Mouse (Mus musculus) layer of hippocampus, adult 11-12 months (tissue): Measurements from ENCODE around the gene Ccdc85b.

Experiments
- DNase-seq: peaks from one replicate; pipeline ENCODE4 v3.0.0; 2022; ENCODE audit warnings: low spot score

Ccdc85b gene

DNA sequence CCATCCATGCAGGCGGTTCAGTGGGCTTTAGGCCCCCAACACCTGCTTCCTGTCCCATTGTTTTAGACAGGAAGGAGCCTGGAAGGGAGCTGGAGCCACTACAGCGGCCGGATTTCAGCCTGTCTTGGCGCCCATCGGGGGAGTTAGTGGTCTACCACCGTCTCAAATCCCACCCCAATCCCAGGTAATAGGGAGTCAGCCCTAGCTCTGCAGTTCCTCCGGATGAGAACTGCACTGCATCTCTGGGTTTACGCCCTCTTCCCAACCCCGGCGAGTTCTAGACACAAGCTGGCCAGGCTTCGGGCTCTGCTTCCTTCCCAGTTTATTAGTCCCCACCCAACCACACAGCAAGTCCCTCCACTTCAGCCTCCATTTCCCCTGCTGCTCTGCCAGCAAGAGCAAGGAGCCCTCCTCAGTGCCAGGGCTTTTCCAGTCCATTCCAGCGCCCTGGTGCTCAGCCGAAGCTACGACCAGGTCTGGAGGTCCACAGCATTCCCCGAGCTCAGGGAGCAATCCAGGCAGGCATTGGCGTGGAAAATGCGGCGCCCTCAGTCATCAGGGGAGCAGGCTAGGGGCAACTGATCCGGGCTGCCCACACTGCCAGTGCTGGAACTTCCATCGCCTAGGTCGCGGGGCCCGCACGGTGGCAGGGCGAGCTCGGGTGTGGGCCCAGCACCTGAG is 1.3 kb downstream of the Ccdc85b start:
- no peak for DNase-seq

DNA sequence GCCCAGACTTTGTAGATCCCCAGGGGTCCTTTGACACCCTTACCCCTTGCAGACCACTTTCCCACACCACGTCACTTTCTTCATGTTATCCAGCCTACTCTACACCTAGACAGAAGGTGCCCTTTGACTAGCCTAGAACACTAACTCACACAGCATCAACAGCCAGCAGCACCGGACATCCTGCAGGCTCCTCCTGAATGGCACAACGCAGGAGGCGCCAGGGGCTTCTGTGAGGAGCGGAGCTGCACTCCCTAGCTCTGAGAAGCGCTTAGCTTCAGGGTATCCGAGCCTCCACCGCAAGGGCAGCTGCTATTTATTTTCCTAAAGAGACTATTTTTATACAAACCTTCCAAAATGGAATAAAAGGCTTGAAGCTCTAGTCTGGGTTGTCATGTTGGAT is 2.1 kb downstream of the Ccdc85b start:
- no peak for DNase-seq

DNA sequence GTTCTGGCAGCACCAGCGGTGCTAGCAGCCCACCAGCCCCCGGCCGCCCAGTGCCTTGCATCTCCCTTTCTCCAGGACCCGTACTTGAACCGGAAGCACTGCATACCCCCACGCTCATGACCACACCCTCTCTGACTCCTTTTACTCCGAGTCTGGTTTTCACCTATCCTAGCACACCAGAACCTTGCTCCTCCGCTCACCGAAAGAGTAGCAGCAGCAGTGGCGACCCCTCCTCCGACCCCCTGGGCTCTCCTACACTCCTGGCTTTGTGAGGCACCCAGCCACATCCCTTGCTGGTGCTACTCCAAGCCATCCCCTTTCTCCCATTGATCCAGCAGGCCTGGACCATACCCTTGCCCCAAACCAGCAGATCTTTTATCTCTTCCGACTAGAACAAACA is 2.7 kb downstream of the Ccdc85b start:
- DNase-seq: no peak

DNA sequence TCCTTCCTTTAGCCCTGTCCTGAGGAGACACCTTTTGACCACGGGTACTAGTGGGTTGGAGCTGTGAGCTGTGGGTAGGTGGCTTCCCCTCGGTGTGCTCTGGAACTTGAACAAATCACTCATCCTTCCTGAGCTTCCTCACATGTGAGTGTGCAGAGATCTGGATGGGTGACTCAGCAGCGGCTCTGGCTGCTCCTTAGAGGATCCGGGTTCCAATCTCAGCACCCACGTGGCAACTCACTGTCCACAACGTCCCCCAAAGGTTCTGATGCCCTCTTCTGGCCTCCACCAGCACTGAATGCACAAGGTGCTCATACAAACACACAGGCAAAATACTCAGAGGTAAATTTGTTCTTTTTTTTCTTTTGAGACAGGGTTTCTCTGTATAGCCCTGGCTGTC is 5.9 kb downstream of the Ccdc85b start:
- no peak for DNase-seq

DNA sequence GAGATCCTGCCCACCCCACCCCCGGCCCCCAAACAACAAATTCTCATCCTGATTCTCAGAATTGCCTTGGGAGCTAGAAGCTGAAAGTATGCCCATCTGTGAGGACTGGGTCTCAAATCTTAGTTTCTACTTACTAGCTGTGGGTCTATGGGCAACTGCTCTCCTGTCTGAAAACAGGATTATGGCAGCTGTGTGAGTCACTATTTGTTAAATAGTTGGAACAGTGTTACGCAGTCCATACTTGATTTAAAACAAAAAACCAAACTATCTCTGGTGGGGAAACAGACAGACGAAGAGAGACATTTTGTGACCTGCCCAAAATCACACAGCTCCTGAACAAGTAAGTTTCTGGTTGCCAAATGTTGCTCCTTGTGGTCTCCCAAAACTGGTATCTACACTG is 8.0 kb downstream of the Ccdc85b start:
- no peak for DNase-seq

DNA sequence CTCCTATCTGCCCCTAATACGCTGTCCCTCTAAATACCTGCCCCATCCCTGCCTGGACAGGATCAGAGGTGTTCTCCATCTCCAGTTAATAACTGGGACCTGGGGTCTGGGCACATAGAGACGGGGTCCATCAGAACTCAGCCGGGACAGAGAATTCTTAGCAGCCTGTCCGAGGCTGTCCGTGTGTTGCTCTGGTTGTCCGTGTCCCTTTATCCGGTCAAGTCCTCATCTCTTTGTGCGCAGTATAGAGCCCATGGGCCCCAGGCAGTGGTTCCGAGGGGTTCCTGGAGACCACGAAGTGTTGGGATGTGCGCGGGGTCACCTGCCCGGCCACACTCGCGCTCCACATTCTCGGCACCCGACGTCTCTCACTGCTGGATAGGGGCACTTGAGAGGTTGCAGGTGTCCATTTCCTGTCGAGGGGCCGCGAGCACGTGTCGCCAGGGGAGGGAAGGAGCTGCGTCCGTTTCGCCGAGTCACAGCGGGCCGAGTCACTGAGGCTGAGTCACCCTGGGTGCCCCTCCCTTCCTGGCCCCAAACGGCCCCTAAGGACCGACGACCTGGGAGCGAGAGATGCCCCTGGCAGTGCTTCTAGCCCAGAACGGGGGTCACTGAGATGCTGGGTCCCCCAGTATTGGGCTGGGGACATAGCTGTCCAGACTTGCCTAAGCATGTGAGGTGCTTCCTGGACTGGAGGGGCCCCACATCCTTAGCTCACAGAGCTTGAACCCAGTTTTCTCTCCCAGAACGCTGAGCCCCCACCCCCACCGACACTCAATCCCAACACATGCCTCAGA is 9.1 kb downstream of the Ccdc85b start:
- DNase-seq: no peak

DNA sequence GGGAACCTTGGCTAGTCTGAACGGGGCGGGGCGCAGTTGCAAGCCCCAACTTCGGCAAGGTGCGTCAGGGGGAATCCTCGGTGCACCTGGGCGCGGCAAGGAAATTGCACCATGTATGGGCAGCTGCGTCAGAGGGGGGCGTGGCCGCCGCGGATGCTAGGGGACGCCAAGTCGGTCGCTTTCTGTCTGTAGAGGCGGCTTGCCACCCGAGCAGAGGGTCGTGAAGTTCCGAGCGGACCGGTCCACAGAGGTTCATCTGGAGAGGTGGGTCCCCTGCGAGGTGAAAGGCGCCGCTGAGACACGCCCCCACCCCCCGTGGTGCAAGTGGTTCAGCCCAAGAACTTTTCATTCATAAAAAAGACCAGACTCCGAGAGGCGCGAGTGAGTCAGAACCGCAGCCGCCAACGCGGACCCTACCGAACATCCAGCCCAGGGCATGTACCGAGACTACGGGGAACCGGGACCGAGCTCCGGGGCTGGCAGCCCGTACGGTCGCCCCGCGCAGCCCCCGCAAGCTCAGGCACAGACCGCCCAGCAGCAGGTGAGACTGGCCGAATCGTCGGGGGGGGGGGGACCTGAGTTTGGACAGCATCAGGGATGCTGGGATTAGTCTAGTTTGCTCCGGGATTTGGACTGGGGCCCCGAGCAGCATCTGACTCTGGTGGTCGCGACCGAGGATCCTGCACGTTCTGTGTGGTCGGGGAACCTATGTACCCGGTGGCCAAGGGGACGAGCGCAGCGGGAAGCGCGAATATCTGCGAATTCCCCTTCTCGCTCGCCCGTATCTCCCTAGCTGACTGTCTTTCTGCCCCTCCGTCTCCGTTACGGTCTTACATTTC is 10.0 kb downstream of the Ccdc85b start, which contains the start of gene Fosl1:
Fosl1 (plus strand) TSS at position 33 of the 839 bp plus-strand sequence.
- peak; percentile 70 for DNase-seq

DNA sequence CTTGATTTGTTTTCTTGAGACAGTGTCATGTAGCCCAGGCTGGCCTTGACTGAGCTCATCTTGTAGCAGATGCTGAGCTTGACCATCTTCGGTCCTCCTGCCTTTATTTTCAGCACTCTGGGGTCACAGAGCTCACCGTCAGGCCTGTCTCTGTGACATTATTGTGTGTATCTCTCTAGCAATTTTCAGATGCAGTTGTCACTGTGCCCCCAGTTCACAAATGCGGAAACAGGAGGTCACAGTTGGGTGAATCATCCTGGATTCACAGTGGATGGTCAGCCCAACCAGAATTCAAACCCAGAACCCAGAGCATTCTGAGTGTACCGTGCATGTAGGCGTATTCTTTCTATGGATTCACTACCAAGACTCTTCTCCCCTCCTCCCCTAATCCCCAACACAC is 11.9 kb downstream of the Ccdc85b start:
- DNase-seq: no peak

DNA sequence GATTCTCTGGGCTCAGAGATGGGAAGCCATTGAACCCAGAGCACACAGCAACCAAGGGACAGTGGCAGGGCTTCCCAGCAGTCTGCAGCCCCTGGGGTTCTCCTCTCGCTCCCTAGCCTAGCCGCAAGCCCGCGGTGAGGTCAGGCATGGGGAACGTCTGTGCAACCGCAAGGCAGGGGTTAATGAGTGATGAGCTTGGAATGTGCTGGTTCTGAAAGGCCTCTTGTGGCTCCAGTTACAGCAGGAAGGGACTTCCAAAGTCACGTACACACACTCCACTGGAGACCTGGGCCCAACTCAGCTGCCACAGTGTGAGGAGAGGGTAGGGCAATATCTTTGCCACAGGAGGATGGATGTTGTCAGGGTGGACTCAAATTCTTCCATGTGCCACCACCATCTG is 12.7 kb downstream of the Ccdc85b start:
- DNase-seq: no peak

DNA sequence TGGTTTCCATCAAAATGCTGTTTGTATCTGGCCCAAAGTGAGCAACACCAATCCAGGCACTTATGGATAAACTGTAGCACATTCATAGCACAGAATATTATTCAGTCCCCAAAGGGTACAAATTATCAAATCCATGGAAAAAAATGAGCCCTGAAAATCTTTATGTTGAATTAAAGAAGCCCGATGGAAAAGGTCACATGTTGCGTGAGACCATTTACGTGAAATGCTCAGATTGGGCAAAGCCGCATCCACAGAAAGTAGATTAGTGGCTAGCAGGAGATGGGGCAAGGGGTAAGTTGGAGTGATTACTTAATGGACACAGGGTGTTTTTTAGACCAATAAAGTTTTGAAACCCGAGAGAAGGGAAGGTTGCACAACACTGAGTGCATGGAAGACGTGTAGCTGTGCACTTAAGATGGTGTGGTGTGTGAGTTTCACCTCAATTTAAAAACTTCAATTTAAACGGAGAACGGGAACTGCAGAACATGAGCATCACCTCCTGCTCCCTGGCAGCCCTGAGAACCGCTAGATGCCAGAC is 13.3 kb downstream of the Ccdc85b start:
- no peak for DNase-seq

DNA sequence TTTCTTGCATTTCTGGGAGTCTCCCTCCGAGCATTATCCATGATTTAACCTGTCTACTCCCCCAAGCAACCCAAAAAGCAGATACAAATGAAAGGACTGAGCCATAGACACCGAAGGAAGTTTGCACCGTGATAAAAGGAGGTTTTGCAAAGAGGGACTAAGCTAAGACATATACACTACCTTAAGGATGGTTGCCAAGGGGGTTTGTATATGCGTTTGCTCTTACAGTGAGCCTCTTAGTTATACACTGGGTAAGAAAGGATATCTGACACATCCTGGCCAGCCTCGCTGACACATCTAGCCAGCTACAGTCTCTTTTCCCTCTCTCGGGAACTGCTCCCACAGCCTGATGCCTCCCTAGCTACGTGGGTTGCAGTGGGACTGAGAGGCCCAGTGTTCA is 23.7 kb downstream of the Ccdc85b start:
- no peak for DNase-seq

DNA sequence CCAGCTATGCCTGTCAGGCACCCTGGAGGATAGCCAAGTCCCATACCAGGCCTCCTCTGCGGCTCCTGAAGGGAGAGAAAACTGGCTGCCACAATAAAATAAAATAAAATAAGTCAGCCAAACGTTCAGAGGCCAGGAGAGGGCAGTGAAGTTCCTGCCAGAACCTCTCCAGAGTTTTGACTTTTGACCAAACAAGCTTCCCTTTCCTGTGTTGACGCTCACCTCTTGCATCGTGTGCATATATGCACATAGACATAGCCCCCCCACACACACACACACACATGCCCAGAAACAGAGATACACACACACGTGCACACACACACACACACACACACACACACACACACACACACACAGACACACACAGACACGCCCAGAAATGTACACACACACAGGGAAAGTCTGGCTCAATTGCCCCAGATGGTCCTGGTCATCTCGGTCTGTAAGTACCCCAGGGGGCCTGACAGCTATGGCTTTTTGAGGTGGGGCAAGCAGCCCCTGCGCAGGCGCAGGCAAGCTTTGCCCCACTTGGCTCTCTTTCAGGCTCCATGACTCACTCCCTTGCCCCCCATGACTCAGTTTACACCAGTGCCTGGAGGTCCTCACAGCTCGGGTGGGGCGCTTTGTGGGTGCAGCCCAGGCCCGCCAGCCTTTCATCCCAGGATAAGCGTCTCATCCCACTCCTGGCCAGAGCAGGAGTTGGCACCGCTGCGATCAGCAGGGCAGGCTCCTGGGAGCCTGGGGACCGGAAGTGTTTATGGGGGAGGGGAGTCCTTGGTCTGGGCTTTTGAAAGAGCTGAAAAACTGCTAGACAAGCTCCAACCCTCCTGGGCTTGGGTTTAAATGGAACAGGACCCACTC is 24.5 kb downstream of the Ccdc85b start:
- no peak for DNase-seq

DNA sequence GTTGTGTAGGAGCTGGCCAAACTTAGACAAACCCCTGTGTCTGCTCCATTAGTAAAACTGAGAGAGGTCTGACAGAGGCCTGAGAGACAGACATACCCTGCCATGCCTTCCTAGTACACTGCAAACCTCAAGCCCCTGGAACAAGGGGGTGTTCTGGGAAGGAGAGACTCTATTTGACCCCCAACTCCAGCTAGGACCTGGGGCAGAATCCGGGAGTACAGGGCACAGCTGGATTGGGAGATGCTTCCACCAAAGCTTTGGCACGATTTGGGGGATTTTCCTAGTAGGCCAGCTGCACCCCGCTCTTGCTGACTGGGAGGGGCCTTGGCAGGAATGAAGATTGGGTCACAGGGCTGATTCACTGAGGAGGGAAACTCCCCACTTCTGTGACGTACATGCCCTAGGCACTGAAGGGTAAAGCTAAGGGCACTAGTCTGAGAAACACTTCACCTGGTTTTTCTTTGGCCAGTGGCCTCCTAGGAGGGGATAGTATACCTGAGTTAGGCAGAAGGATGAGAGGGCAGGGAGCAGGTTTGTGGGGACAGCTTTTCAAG is 25.7 kb downstream of the Ccdc85b start:
- DNase-seq: no peak

DNA sequence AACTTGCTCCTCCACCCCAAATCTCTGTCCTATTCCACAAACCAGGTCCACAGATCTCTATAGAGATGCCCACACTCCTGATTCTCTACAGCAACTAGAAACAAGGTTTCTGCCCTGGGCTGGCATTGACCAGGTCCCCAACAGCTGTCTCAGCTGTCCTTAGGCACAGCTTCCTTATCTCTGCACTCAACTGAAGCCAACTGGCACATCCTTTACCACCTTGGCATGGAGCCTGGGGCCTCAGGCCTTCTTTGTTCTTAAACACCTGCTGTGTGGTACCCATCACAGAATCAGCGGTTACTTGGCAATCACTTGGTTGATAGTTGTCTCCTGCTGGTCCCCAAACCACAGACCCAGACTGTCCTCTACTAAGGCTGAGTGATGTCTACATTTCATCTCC is 27.3 kb downstream of the Ccdc85b start:
- DNase-seq: no peak

DNA sequence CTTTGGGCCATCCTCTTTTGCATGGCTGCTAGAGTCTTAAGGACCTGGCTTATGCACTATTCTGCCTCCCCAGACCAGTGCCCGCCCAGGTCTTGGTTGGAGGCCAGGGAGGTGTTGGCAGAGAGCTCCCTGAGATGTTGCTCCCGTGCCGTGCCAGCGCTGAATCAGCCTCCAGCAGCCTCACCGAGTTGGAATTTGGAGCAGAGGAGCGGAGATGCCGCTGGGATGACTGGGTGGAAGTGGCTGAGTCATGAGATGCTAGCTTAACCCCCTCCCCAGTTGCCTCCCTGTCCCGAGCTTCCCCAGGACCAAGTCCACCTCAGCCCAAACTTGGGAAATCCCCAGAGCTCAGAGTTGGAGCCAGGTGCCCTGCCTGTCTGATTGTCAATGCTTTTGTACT is 27.9 kb downstream of the Ccdc85b start:
- no peak for DNase-seq

DNA sequence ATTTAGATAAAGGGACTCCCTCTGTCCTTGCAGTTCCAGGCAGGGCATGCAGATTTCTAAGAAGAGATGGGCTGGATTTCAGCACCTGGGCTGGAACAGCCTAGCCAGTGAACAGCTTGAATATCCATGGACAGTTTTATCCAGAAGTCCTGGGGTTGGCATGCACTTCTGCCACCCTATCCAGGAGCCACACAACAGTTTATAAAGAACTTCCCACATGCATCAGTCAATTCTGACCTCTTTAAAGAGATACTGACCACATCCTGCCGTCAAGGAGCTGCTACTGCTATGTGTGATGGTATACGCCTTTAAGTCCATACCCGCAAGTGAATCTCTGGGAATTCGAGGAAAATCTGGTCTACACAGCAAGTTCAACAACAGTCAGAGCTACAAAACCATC is 28.5 kb downstream of the Ccdc85b start:
- no peak for DNase-seq

DNA sequence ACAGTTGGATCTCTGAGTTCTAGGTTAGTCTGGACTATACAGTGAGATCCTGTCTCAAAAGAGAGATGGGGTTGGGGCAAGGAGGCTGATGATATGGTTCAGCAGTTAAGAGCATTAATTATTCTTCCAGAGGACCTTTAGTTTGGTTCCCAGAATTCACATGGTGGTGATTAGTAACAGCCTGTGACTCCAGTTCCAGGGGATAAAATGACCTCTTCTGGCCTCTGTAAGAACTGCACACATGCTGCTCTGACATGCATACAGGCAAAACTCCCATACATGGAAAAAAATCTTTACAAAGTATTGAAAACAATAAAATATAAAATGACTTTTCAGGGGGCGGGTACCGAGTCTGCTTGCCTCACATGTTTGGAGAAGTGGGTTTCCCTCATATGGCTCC is 29.6 kb downstream of the Ccdc85b start:
- DNase-seq: no peak

DNA sequence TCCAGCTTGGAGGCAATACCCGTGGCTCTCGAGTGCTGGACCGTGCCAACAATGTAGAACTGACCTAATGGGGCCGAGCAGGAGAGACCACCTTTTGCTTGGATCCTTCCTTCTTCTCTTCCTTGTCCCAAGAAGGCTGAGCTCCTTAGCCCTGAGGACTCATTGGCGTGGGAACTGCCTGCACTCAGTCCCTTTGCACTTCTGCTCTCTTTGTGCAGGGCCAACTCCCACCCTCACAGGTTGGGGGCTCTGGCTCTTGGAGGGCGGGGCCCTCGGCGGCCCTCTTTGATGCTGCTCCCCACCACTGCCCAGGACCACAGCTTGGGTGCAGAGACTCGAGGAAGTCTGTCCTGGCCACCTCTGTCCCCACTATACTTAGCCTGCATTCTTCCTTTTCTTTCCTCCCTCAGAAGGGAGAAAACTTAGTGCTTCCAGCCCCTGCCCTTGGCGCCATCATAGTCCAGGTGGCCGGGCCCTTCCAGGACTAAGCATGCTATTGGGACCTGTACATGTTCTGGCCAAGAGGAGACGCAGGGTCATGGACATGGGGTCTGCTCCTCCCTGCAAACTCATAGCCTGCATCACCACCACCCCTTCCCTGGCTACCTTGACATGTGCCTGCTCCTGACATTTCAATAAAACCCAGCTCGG is 30.9 kb downstream of the Ccdc85b start:
- DNase-seq: no peak

DNA sequence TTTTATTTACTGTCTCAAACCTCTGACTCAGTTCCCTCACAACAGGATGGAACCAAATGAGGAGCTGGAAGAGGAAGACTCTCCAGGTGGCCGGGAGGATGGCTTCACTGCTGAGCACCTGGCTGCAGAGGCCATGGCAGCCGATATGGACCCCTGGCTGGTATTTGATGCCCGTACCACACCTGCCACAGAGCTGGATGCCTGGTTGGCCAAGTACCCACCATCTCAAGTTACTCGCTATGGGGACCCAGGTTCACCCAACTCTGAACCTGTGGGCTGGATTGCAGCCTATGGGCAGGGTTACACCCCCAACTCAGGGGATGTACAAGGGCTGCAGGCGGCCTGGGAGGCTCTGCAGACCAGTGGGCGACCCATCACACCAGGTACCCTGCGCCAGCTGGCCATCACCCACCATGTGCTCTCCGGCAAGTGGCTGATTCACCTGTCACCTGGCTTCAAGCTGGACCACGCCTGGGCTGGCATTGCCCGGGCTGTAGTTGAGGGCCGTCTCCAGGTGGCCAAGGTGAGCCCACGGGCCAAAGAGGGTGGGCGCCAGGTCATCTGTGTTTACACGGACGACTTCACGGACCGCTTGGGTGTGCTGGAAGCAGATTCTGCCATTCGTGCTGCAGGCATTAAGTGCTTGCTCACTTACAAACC is 31.7 kb downstream of the Ccdc85b start:
- no peak for DNase-seq
